Mouse (Mus musculus): Measurements from ENCODE around the gene Sgsm3. TPM values are rescaled to one million over a fixed set of nuclear protein-coding genes. Genes with fewer than 3 reads are reported as not detected.

Gene Sgsm3
- total RNA-seq, 2 experiments from 2014 or later: 15.6 to 26.6 TPM

DNA sequence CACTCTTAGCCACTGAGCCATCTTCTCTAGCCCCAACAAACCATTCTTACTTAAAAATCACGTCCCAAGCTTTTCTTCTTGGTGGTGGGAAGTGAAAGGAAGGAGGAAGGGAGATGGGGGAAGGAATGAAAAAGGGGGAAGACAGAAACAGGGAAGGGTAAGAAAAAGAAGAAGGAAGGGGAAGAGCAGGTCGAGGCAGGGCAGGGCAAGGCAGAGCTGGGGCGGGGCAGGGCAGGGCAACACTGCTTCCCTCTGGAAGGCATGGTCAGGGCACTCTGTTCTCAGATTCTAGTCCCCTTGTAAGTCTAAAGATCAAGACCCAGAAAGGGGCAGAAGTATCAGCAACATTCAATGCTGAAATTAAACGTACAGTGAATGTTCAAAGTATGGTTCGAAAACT is 80.2 kb downstream of the Sgsm3 start:
- no peak for DNase-seq (ENCODE audit: low spot score in 2 of 2)

GRCm38 (mm10) chr15:81060975-81061374 is 83.4 kb downstream of the Sgsm3 start:
- no peak for DNase-seq (ENCODE audit: low spot score in 2 of 2)

Small RNAs within 50 kb of the gene (microRNA-seq; reads per million reads assigned to microRNA genes)
- 16.1 to 23.3 reads per million in 2 experiments for gene Mir5113 (ENCODE audit: borderline number of aligned reads in 2 of 2)

Other genes with a start within 250 kb of the Sgsm3 start
- 10 to 100 TPM; 34.8 to 37.1 TPM for gene Adsl, start 29.3 kb upstream of the Sgsm3 start, total RNA-seq (2021)
- gene Mrtfa, start 213.0 kb downstream of the Sgsm3 start, total RNA-seq (2021): 10 to 100 TPM; 24.3 to 29.4 TPM